Mouse (Mus musculus) ovary, postnatal 14 days (tissue): ENCODE measurements around the gene Gm5926.
"Not testable (repeated sequence)": the region's sequence is repeated elsewhere in the genome, so short reads cannot be mapped to it uniquely, and the experiment has no call there.

ENCODE experiments used
- DNase-seq: peaks from one replicate; pipeline ENCODE4 v3.0.0; 2022; ENCODE audit warnings: low spot score

Gm5926 gene

DNA sequence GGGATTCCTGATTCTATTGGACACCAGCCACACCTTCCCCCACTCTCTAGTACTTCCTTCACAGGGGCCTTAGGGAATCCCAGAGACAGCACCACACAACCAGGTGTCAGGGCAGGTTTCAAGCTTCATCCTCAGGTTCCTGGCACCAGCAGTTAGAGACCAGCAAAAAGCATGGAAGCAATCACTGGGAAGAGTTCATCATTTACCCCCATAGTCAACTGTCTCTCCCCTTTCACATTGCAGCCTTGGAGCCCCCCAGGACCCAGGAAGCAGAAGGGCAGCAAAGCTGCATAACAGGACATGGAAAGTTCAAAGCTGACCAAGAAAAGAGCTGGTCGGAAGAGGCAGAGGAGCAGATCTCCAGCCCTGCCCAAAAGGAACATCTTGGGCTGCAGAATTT, at the start of gene Gm5926:
TSS of gene Gm5926 (plus strand) at position 301 of the 400 bp plus-strand sequence.
- DNase-seq = not testable (repeated sequence)

DNA sequence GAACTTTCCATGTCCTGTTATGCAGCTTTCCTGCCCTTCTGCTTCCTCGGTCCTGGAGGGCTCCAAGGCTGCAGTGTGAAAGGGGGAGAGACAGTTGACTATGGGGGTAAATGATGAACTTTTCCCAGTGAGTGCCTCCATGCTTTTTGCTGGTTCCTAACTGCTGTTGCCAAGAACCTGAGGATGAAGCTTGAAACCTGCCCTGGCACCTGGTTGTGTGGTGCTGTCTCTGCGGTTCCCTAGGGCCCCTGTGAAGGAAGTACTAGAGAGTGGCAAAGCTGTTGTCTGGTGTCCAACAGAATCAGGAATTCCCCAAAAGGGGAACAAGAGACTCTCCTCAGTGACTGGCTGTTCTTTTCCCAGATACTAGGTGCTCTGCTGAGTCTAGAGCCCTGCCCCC, 49.5 kb upstream of the Gm5926 start:
- not testable (repeated sequence) for DNase-seq

- not testable (repeated sequence) for DNase-seq
Measured at GRCm38 (mm10) chrX:32601425-32601824, 49.1 kb upstream of the Gm5926 start.
